Mouse (Mus musculus) gastrocnemius, postnatal 4 days (tissue): ENCODE results near the gene Ndufaf2. TPM values are rescaled to one million over a fixed set of nuclear protein-coding genes. Genes with fewer than 3 reads are reported as not detected.

ENCODE experiments used
- DNase-seq, 2 experiments: peaks; one replicate each; pipeline ENCODE4 v3.0.0; 2021 to 2022; ENCODE audit warnings: low spot score in 2 of 2, mixed read lengths in 2 of 2
- long read RNA-seq, 2 experiments: library from polyadenylated mRNA; stranded (forward); transcript quantifications; one replicate each; pipeline ENCODE4 v2.0.0; 2021
- total RNA-seq, 2 experiments: library from RNA; stranded (reverse); gene quantifications; 2 replicates each; pipeline ENCODE4 v1.2.3; 2021

Ndufaf2 gene
- total RNA-seq: 10 to 100 TPM; 16.5 to 17.4 TPM
- long read RNA-seq, experiment 1, partial matches to known transcripts: 0 of 13 reads
- long read RNA-seq, experiment 1, other reads (novel, unspliced or antisense): 9 of 13 reads
- long read RNA-seq, experiment 2, transcript Ndufaf2-201 (4 exons, 678 nt): major isoform, 5 of 13 reads
- long read RNA-seq, experiment 2, partial matches to known transcripts: 0 of 13 reads
- long read RNA-seq, experiment 2, other reads (novel, unspliced or antisense): 8 of 13 reads

GRCm38 (mm10) chr13:108158465-108159240 is at the start of gene Ndufaf2, which contains the start of gene Ercc8:
Gene Ndufaf2 (minus strand): TSS chr13:108158623.
Gene Ercc8 (plus strand): TSS chr13:108158731.
- peak; percentile 94 to 97 for DNase-seq

- no peak for DNase-seq
Observed at GRCm38 (mm10) chr13:108208090-108208489, 49.7 kb upstream of the Ndufaf2 start.

- no peak for DNase-seq
Observed at GRCm38 (mm10) chr13:108207447-108207846, 49.0 kb upstream of the Ndufaf2 start.

- DNase-seq: no peak
Observed at GRCm38 (mm10) chr13:108204857-108205256, 46.4 kb upstream of the Ndufaf2 start.

- no peak for DNase-seq
Observed at GRCm38 (mm10) chr13:108195474-108195873, 37.1 kb upstream of the Ndufaf2 start.

- peak in 1 of 2 experiments; percentile 39 for DNase-seq
Observed at GRCm38 (mm10) chr13:108191074-108191720, 32.8 kb upstream of the Ndufaf2 start.

- no peak for DNase-seq
Observed at GRCm38 (mm10) chr13:108187994-108188393, 29.6 kb upstream of the Ndufaf2 start.

- no peak for DNase-seq
Observed at GRCm38 (mm10) chr13:108185530-108185929, 27.1 kb upstream of the Ndufaf2 start.

GRCm38 (mm10) chr13:108184743-108185255 is 26.4 kb upstream of the Ndufaf2 start:
- no peak for DNase-seq

- DNase-seq: no peak
Observed at GRCm38 (mm10) chr13:108180821-108181220, 22.4 kb upstream of the Ndufaf2 start.

- DNase-seq: no peak
Observed at GRCm38 (mm10) chr13:108179618-108180017, 21.2 kb upstream of the Ndufaf2 start.

GRCm38 (mm10) chr13:108170511-108170910 is 12.1 kb upstream of the Ndufaf2 start:
- DNase-seq: no peak

- no peak for DNase-seq
Observed at GRCm38 (mm10) chr13:108170002-108170401, 11.6 kb upstream of the Ndufaf2 start.

GRCm38 (mm10) chr13:108164621-108165020 is 6.2 kb upstream of the Ndufaf2 start:
- DNase-seq: no peak

- no peak for DNase-seq
Observed at GRCm38 (mm10) chr13:108163912-108164311, 5.5 kb upstream of the Ndufaf2 start.

- no peak for DNase-seq
Observed at GRCm38 (mm10) chr13:108159963-108160362, 1.5 kb upstream of the Ndufaf2 start.

- no peak for DNase-seq
Observed at GRCm38 (mm10) chr13:108159241-108159575, 785 bp upstream of the Ndufaf2 start.

GRCm38 (mm10) chr13:108157732-108158464 is 525 bp downstream of the Ndufaf2 start:
- DNase-seq: peak; percentile 21 to 41

- no peak for DNase-seq
Observed at GRCm38 (mm10) chr13:108157156-108157555, 1.3 kb downstream of the Ndufaf2 start.

GRCm38 (mm10) chr13:108152650-108153372 is 5.6 kb downstream of the Ndufaf2 start:
- peak in 1 of 2 experiments; percentile 39 for DNase-seq
